Mouse (Mus musculus) kidney, adult 2 months (tissue): ENCODE data around the gene Pik3r2. TPM values are rescaled to one million over a fixed set of nuclear protein-coding genes. Genes with fewer than 3 reads are reported as not detected.

ENCODE experiments used
- DNase-seq: peaks from one replicate; pipeline ENCODE4 v3.0.0; 2021
- H3K27ac ChIP-seq: fragments of 200-500 bp; 2 replicates; pipeline ENCODE4 v1.5.1; 2012; ENCODE audit warnings: low read depth, low read length, control low read depth, inconsistent platforms; ENCODE audit not compliant: insufficient read depth
- H3K27me3 ChIP-seq: fragments of 200-500 bp; replicated peaks from 2 replicates; pipeline ENCODE4 v1.6.1; 2012; ENCODE audit warnings: mild to moderate bottlenecking, moderate library complexity, low read length, inconsistent platforms; ENCODE audit not compliant: control insufficient read depth, insufficient read depth
- H3K36me3 ChIP-seq: fragments of 200-500 bp; 2 replicates; pipeline ENCODE4 v1.6.1; 2012; ENCODE audit warnings: mild to moderate bottlenecking, moderate library complexity, low read length, inconsistent platforms; ENCODE audit not compliant: control insufficient read depth, insufficient read depth
- H3K4me1 ChIP-seq: fragments of 200-500 bp; 2 replicates; pipeline ENCODE4 v1.6.1; 2011; ENCODE audit warnings: low read length; ENCODE audit not compliant: control insufficient read depth, insufficient read depth
- H3K4me3 ChIP-seq: fragments of 200-500 bp; 2 replicates; pipeline ENCODE4 v1.5.1; 2011; ENCODE audit warnings: mild to moderate bottlenecking, low read depth, low read length, control low read depth; ENCODE audit not compliant: insufficient read depth
- CTCF ChIP-seq: fragments of 200-500 bp; conservative IDR thresholded peaks from 2 replicates; pipeline ENCODE4 v1.5.1; 2011; ENCODE audit warnings: low read depth, mild to moderate bottlenecking, control low read depth, low read length, moderate library complexity, mixed read lengths; ENCODE audit not compliant: insufficient read depth, insufficient read length
- POLR2A ChIP-seq: fragments of 200-500 bp; IDR thresholded peaks from one replicate; pipeline ENCODE4 v1.6.1; 2011; ENCODE audit warnings: low read depth, low read length, control low read depth
- WGBS: fragments of 180-500 bp; shearing (Covaris S2); methylation state at CpG from one replicate; pipeline ENCODE4 v1.1.7; 2018; 5-methylcytosine and 5-hydroxymethylcytosine counted together
- polyA plus RNA-seq: library from polyadenylated mRNA; depleted of rRNA; stranded (reverse); fragments of >200 nt; gene quantifications from 2 replicates; pipeline ENCODE4 v1.2.3, GENCODE M21; 2012

The Pik3r2 gene
- polyA plus RNA-seq, 1 experiment = 60.5 TPM

- TF ChIP-seq POLR2A (no peak), CTCF (no peak)
- H3K4me3 ChIP-seq = no peak overlapping the region
- peaks cover 1% of the 10 kb centered on the region; the same call in 1 of the 2 replicates for H3K36me3 ChIP-seq
- H3K27ac ChIP-seq = no peak overlapping the region
- H3K27me3 ChIP-seq = no peaks in the 10 kb centered on the region
- H3K4me1 ChIP-seq = peaks cover 17% of the 10 kb centered on the region; the same call in 1 of the 2 replicates
- WGBS = 80% methylated on average over 9 of the region's 9 CpGs
- no peak for DNase-seq
Measured at GRCm38 (mm10) chr8:70772890-70773289, 3.6 kb downstream of the Pik3r2 start.

GRCm38 (mm10) chr8:70772075-70772474 lies 4.4 kb downstream of the Pik3r2 start:
- H3K4me1 ChIP-seq = peaks cover 15% of the 10 kb centered on the region
- no peaks in the 10 kb centered on the region for H3K27me3 ChIP-seq
- 95% methylated on average over 13 of the region's 13 CpGs for WGBS
- H3K4me3 ChIP-seq = no peak overlapping the region
- peaks cover 1% of the 10 kb centered on the region; the same call in 1 of the 2 replicates for H3K36me3 ChIP-seq
- TF ChIP-seq POLR2A (no peak), CTCF (no peak)
- no peak overlapping the region for H3K27ac ChIP-seq
- DNase-seq = no peak

GRCm38 (mm10) chr8:70771217-70771616 lies 5.3 kb downstream of the Pik3r2 start:
- Histone ChIP-seq H3K4me3 (no peak overlapping the region), H3K4me1 (peaks cover 21% of the 10 kb centered on the region), H3K36me3 (peaks cover 1% of the 10 kb centered on the region; the same call in 1 of the 2 replicates), H3K27ac (no peak overlapping the region), H3K27me3 (no peaks in the 10 kb centered on the region)
- DNase-seq = no peak
- TF ChIP-seq POLR2A (no peak), CTCF (no peak)
- WGBS = 84% methylated on average over 7 of the region's 7 CpGs

DNA sequence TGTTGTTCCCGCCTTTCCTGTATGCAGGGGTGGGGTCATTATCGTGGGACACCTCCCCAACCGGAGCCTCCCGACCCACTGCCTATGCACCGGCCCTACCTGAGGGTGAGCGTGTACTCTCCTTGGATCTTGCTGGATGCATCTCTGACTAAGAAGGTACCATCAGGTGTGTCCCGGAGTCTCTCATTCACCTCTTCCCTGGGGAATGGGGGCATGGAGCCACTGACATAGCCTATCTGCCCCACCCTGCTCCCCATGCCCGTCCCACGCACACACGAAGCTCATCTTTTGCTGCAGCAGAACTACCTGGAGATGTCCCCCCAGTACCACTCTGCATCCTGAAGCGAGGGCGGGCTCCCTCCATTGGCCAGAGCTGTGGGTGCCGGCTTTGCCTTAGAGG lies 5.8 kb downstream of the Pik3r2 start:
- 96% methylated on average over 13 of the region's 13 CpGs for WGBS

DNA sequence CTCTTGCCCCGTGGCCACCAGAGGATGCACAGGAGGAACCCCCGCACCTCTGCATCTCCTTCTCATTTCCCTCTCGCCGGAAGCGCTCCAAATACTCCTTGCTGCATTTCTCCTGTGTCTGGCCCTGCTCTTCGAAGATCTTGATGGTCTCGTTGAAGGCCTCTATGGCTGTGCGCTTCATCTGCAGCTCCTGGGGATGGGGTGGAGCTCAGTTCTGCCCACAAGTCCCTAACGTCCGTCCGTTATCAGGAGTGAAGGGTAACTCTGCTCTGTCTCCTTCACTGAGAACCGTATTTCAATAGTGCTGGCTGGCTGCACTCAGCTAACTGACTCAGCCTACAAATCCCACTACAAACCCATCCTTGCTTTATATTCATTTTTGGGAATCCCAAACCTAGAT lies 6.7 kb downstream of the Pik3r2 start:
- no peak for DNase-seq
- TF ChIP-seq CTCF (no peak), POLR2A (no peak)
- Histone ChIP-seq H3K4me3 (no peak overlapping the region), H3K36me3 (peaks cover 1% of the 10 kb centered on the region; the same call in 1 of the 2 replicates), H3K27ac (no peak overlapping the region), H3K4me1 (peaks cover 15% of the 10 kb centered on the region), H3K27me3 (no peaks in the 10 kb centered on the region)
- WGBS = 81% methylated on average over 12 of the region's 12 CpGs

More for the DNA sequence above, 5.8 kb downstream of the Pik3r2 start:
- TF ChIP-seq CTCF (no peak), POLR2A (no peak)
- Histone ChIP-seq H3K36me3 (peaks cover 1% of the 10 kb centered on the region; the same call in 1 of the 2 replicates), H3K4me1 (peaks cover 21% of the 10 kb centered on the region), H3K27ac (no peak overlapping the region), H3K4me3 (no peak overlapping the region), H3K27me3 (no peaks in the 10 kb centered on the region)
- no peak for DNase-seq

DNA sequence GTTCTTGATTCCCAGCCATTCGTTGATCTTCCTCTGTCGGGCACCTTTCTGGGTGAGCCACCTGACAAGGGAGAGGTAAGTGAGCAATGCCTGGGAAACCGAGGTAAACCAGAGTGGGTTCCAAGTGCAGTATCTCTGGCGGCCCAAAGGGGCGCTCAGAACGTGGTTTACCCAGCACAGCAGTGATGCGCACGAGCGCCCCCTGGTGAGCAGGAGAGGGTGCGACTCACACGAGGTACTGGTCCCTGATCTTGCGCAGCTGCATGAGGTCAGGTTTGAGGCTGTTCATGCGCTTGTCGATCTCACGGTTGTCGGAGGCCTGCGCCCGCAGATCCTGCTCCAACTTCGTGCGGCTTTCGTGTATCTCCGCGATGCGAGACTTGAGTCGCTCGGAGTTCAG lies 7.2 kb downstream of the Pik3r2 start:
- TF ChIP-seq POLR2A = no peak
- peak; percentile 100; the same call in 1 of the 2 replicates for TF ChIP-seq CTCF
- Histone ChIP-seq H3K27ac (no peak overlapping the region), H3K4me3 (no peak overlapping the region), H3K36me3 (peaks cover 1% of the 10 kb centered on the region; the same call in 1 of the 2 replicates), H3K4me1 (peaks cover 15% of the 10 kb centered on the region), H3K27me3 (no peaks in the 10 kb centered on the region)
- 6% methylated on average over 26 of the region's 26 CpGs for WGBS
- peak; percentile 97 for DNase-seq

- peaks cover 12% of the 10 kb centered on the region for H3K4me1 ChIP-seq
- DNase-seq = no peak
- 82% methylated on average over 16 of the region's 16 CpGs for WGBS
- H3K27ac ChIP-seq = no peak overlapping the region
- H3K27me3 ChIP-seq = no peaks in the 10 kb centered on the region
- peaks cover 1% of the 10 kb centered on the region; the same call in 1 of the 2 replicates for H3K36me3 ChIP-seq
- TF ChIP-seq POLR2A (no peak), CTCF (no peak)
- no peak overlapping the region for H3K4me3 ChIP-seq
Measured at GRCm38 (mm10) chr8:70768956-70769355, 7.6 kb downstream of the Pik3r2 start.
